Mouse (Mus musculus): ENCODE measurements at regions not wholly inside any gene's neighbourhood (a gene's known extent, or its start where the extent isn't known, plus 50 kb on each side); places are given as distances from the start of the nearest gene placed in this dataset.

DNA sequence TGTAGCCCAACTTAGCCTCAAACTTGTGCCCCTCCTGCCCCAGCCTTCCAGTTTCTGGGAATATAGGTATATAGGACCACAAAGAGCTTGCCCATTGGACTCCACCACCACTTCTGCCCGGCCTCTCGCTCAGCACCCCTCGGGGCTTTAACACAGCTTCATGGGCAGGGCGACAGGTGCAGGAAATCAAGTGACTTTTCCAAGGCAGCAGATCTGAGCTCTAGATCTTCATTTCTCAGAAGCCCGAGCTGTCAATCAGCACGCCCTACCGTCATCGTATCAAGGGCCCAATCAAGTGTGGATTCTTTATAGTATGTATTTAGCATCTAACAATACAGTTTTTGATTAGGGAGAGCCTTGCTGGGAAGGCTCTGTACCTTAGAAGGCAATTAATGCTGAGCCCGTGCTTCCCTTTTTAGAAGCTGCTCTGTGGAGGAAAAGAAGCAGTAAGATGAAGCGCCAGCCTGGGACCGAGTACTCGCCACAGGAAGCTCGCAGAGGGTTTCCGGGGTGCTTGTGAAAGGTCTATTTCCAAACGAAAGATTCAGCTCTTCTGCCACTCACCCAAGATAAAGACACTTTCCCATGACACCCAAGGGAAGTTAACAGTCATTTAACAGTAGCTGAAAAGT lies 56.9 kb upstream of the E2f3 start:
- no peak for DNase-seq (ENCODE audit: low spot score)

DNA sequence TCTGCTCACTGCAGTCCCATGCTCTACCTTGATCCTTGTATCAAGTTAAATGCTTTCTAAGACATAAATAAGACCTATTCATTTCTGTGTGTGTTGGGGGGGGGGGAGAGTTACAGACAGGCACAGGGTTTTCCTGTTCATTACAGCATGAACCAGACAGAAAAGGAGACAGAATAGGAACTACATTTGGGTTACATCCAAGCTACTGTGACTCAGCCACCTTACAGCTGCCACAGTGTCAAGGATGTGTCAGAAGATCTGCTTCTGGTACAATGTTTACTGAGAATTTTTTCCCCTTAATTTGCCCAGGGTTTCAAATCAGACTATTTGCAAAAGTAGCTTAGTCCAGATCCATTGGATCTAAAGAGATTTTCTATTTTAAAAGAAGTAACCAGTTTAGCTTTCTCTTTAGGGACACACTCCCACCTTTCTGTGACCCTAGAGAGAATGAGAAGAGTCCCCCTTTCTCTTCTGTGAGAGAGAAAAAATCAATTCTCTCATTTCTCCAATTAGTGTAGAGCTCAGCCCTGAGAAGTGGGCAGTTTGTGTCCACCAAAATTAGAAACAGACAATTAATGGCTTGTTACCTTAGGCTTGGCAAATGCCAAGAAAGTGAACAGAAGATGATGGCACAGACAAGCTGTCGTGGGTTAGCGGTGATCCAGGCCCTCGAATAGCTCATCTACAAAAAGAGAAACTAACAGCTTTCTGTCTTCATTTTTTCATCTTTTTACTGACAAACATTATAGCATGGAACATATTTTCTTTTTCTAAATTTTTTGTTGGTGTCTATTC lies 55.8 kb upstream of the E2f3 start:
- DNase-seq (ENCODE audit: low spot score), result no peak

DNA sequence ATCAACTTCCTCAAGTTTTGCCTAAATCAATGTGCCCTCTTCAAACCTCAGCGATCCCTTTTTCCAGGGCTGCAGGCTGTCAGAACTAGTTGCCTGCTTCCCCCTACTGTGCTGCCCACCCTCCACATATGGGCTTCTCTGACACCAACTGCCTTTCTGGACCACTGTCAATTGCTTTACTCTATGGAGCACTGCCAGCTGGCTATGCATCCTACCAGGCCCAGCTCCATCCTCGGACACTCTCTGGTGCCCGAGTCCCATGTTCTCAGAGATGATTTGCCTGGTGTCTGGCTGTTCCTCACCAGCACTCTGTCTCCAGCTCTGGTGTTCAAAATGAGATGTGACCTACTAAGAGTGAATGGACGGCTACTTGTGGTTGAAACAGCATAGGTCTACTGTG lies 54.4 kb upstream of the E2f3 start:
- DNase-seq (ENCODE audit: low spot score), result no peak

DNA sequence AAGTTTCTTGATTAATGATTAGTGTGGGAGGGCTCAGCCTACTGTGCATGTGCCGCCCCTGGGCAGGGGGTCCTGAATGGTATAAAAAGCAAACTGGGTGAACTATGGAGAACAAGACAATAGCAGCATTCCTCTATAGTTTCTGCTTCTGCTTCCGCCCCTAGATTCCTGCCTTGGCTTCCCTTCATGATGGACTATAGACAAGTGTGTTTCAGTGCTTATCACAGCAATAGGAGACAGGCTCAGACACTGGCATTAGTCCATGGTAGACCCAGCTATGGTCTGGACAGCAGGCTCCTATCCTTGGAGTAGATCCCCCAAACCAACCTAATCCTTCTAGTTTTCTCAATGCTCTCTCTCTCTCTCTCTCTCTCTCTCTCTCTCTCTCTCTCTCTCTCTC lies 53.9 kb upstream of the E2f3 start:
- no peak for DNase-seq (ENCODE audit: low spot score)

DNA sequence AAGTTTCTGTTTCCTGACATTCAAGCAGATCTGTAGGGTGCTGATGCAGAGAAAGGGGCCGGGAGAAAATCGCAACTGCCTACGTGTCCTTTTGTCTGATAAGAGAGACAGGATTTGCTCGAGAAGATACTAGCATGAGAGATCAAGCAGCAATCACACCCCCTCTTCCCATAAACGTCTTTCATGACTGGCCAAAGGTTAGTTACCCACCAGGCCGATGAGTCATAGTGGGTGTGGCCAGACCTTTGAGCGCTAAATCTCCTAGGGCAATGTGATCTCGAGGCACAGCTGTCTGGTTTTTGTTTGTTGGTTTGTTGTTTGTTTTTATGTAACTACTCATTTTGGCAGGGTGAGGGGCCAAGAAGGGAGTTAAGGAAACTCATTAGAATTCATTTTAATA lies 50.7 kb upstream of the E2f3 start:
- no peak for DNase-seq (ENCODE audit: low spot score)

DNA sequence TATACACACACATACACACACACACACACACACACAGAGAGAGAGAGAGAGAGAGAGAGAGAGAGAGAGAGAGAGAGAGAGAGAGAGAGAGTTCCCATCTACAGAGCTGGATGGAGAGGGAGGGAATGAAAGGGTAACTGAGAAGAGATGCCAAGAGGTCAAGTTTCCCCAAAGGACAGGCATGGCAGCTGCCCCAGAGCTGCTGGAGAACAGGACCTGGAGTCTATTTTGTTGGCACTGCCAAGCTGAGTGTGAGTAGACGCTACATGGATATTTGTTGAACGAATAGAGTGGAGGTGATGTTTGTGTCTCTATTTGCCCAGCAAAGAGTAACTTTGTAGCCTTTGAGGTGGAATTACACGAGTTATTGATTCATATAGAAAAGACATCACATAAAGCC lies 50.2 kb upstream of the E2f3 start:
- no peak for DNase-seq (ENCODE audit: low spot score)
